Mouse (Mus musculus) erythroblast, adult 5-6 weeks (primary cell): ENCODE data around the gene Spo11. TPM values are rescaled to one million over a fixed set of nuclear protein-coding genes. Genes with fewer than 3 reads are reported as not detected.

Experiments
- ATAC-seq: replicated peaks from 2 replicates; pipeline ENCODE4 v1.8.0; 2016; ENCODE audit warnings: moderate number of reproducible peaks, mild to moderate bottlenecking, moderate TSS enrichment, inconsistent platforms; ENCODE audit not compliant: poor library complexity, low FRiP score, severe bottlenecking
- total RNA-seq, 2 experiments: library from RNA; stranded (forward) in 1 of 2; stranded (reverse) in 1 of 2; fragments of 150-400 nt in 1 of 2; fragments of 200-764, 138-1000 nt in 1 of 2; gene quantifications; 2 replicates each; pipeline versions ENCODE4 v1.2.3 to v1.2.4; 2015 to 2017; ENCODE audit warnings: low replicate concordance in 2 of 2

The Spo11 gene
- total RNA-seq, 2 experiments from 2014 or later, result not detected

DNA sequence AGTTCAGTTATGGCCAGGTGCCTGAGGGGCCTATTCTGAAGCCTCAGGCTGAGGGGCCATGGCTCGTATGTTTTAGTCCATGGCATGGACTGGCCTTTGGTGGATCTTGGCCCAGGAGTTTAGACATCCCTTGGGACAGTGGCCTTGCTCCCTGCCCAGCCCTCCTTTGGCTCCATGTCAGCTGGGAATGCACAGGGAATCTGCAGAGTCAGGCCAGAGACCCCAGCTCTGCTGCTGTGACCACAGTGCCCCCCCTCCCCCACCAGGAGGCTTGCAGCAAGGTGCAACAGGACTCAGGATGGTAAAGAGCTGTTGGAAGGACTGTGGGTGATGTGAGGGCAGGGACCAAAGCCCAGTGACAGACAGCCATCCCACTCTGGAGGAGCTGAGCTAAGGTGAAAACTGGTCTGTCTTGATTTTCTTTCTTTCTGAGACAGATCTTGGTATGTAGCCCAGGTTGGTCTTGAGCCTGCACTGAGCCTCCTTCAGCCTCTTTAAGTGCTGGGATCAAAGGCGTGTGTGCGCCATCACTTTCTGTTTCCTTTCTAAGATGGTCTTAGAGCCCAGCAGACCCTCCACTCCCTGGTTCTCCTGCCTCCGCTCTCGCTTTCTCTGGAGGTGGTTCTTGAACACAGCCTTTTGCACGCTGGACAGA is 49.8 kb downstream of the Spo11 start:
- no peak for ATAC-seq

DNA sequence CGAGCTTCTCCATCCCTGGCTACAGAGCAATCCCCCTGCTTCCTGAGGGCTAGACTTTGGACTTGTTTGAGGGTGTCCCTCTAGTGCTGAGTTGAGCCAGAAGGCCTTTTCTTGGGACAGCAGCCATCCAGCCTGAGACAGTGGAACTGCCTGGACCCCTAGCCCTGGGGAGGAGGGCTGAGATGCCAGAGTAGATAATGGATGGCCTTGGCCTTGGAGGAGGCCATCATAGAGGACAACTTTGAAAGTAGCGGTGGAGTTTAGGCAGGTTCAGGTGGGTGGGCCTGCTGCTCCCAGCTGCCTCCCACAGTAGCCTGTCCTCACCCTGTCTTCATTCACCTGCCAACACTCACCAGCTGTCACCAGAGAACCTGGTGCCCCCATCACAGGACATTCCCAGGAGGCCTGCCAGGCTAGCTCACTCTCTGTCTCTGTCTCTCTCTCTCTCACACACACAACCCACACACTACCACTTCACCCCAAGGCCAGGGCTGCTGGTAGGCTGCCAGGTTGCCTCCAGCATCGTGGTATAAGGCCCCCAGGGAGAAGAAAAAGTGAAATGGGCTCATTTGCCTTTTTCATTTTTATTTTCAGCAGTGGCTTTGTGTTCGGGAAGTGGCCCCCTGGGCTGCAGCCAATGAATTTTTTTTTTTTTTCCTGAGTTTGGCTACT is 50.5 kb downstream of the Spo11 start:
- ATAC-seq, result no peak

DNA sequence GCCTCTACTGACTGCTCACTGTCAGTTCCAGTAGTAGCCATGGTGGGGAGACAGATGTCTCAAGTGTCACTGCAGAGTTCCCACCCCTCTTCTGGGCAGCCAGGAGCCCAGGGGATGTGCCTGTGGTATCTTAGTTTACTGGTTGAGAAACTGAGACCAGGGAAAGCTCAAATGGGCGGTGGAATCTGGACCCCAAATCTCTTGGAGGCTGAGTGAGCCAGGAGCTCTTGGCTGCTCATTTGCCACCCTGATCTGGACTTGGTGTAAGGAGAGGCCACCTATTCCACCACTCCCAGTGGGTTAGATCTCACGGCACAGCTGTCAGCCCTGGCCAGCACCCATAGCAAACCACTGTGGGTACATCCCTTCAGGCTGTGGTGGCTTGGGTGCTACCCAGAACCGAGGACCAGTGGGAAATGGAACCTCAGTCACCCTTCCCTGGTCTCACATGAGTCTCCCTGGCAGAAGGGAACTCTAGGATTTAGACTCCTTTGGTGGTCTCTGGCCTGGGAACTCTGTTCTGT is 51.1 kb downstream of the Spo11 start:
- ATAC-seq, result no peak

DNA sequence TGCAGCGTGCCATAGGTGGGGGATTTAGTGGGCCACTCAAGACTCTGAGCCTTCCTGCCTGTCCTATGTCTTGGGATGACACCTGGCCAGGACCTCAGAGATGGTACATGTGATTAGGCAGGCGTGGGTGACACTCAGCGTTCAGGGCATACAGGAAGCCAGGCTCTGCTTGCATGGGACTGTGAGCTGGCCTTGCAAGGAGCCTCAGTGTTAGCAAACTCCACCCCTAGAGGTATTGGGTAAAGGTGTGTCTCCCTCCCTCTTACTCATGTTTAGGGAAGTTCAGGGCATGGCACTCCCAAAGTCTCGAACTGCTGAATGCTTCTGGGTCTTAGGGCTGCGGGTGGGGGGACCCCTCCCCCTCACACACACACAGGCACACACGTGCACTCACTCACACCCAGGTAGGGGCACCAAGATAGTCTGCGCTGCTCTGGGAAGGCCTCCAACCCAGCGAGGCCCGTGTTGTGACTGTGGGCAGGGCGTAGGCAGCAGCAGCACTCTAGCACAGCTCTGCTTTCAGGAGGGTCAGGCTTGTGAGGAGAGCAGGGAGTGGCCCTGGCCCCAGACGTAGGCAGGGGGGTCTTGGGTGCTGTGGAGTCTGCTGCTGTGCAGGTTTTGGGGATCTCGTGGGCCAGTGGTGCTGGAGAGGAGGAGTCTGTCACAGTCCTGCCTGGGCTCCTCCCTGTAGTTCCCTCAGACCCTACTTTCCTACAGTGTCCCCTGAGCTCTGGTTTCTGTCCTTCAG is 53.3 kb downstream of the Spo11 start:
- ATAC-seq, result no peak

DNA sequence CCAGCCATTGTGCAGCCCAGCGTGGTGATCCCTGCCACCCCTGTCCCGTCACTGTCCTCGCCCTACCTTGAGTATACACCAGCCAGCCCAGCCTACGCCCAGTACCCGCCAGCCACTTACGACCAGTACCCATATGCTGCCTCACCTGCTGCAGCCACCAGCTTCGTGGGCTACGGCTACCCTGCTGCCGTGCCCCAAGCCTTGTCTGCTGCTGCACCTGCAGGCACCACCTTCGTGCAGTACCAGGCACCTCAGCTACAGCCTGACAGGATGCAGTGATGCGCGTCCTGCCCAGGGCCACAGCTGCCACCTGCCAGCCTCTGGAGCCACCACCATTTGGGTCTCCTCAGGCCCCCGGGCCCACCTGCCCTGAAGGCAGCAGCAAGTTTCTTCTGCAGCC is 56.0 kb downstream of the Spo11 start:
- no peak for ATAC-seq

DNA sequence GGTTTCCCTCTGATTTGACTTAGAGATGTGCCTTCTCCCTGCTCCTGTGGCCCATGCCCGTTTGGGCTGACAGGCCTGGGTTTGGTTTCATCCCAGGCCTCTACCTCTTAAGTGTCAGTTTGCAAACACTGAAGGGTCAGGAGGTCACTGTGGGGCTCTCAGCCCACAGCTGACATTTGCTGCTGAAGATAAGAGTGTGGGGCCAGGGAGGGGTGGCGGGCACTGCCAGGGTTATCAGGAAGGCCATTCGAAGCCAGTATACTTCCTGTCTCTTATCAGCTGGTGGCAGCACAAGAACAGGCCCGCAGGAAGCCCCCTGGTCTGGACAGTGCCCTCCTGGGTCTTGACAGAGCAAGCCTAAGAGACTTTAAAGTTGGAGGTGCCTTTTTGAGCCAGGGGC is 57.5 kb downstream of the Spo11 start:
- ATAC-seq, result peak; percentile 32

DNA sequence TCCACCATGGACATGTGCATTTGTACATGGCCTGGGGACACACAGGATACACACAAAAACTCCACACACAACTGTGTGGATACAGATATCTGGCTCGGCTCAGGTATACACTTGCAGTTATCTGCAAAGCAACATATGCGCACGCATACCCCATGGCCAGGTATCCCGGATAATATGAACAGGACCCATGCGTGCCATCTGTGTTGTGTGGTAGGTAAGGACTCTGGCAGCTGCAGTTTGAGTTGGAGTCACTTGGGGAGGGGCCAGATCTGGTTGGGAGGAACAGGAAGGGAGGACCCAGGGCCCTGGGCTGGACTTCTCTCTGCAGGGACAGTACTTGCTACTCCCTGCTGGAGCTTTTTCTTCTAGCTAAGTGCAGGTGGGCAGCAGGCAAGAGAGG is 58.2 kb downstream of the Spo11 start:
- ATAC-seq, result no peak

DNA sequence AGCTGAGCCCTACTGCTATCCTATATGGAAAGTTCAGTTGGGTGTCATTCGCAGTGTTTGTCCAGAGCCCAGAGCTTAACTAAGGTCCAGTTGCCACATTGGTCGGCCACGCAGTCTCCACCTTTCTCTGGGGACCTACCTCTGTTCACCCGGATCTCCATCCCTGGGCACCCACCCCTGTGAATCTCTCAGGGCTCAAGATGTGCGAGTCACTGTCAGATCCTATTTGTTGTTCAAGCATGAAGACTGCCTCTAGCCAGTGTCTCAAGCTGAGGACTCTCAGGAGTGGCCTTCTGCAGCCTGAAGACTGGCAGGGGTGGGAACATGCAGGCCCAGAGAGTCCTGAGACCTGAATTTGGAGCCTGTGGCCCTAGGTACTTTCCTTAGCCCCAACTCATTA is 58.6 kb downstream of the Spo11 start:
- ATAC-seq, result no peak

DNA sequence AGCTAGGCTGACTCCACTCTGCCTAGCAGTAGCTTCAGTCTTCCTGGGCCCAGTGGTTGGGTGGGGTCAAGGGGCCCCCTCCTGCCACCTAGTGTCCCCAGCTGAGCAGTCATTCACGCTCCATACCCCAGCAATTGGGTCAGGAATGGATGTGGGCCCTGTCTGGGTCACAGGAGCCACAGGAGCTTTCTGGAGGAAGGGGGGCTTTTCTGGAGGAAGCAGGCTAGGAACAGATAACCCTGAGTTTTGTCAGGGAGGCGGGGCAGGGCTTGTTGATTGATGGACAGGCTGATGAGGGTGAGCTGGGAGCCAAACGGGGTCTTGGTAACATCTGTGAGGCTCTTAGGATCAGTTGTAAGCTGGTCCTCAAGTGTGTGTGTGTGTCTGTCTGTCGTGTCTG is 59.1 kb downstream of the Spo11 start:
- ATAC-seq, result no peak

DNA sequence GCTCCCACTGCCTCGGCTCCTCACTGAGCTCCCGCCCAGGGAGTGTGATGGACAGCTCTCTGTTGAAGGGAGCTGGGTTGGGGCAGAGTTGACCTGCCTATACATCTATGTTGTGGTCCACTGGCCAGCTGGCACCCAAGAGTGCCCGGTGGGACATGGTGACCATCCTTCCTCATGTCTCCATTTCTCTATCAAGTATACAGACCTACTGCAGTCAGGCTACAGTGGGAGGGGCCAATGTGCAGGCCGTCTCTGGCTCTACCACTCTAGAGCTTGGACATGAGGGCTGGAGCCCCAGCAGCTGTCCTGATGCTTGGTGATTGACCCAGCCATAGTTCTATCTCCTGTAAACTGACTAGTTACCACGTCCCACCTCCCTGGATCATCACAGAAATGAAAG is 59.8 kb downstream of the Spo11 start:
- ATAC-seq, result peak; percentile 12

DNA sequence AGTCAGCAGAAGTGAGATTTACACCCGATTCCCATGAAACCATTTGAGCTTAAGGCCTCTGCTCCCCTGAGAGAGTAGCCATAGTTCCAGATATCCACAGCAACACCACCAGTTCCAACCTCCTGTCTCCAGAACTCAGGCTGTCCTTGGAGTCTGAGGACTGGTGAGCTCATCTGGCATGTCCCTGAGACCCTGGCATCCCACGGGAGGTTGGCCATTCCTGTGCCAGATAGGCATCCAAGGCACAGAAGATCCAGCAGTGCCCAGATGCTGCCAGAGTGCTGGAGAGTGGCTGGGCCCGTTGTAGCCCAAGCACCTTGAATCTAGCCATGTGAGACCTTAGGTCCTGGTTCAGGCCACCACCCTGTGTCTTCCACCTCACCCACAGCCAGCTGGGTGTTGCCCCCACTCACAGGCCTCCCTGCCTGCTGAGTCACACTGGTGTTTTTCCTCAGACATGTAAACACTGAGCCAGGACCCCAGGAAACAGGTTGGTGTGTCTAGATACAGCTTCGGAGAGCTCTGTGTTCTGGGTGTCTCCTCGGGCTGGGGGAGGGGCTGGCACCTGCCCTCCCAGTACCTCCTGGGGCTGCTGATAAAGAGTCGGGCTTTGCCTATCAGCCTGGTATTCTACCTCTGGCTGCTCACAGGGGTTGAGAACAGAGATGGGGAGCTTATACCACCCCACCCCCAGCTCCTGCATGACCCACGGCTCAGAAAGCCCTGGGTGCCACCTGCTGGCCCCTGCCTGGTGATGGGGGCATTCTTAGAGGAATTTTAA is 60.5 kb downstream of the Spo11 start:
- ATAC-seq, result peak; percentile 51

DNA sequence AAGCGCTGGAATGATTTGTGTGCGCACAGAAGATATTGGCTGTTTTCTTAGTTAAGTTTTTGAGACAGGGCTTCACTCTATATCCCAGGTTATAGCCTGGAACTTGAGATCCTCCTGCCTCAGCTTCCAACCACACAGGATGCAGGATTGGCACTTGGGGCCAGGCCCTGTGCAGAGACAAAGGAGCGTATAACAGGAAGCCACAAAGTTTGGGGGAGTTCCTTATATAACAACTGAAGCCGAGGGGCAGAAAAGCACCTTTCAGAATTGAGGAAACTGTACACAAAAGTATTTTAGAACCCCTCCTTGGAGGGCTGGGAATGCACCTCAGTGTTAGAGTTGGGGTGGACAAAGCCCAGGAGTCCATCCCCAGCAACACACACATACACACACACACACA is 61.5 kb downstream of the Spo11 start:
- no peak for ATAC-seq

DNA sequence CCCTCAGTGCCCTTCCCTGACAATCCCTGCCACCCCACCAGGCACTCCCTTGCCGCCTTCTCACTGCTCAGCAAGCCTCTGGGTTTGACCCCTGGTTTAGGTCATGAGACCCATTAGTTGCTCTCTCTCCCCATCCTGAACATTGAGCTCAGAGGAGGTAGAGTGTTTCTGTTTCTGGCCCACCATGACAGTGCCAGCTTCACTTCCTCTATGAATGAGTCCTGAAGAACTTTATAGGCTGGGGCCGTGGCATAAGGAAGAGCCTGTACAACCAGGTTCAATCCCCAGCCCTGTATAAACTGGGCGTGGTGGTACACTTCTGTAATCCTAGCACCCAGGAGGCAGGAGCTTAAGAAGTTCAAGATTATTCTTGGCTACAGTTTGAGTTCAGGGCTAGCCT is 63.3 kb downstream of the Spo11 start:
- ATAC-seq, result no peak

DNA sequence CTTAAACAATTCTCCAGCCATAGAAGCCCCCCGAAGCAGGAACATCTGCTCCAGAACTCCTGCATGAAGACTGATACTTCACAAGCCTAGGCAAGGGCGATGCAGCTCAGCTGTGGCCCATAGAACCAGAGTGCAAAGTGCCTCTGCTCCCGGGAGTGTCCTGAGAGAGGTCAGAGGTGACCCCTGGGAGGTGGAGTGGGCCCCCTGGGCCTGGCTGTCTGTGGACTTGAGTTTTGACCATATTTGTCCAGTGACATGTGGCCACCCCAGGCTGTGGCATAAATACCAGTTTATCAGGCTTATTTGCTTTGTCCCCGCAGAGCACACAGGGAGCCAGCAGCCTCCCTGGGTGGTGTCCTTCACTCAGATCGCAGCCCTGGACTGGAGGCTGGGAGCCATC is 63.7 kb downstream of the Spo11 start:
- no peak for ATAC-seq

DNA sequence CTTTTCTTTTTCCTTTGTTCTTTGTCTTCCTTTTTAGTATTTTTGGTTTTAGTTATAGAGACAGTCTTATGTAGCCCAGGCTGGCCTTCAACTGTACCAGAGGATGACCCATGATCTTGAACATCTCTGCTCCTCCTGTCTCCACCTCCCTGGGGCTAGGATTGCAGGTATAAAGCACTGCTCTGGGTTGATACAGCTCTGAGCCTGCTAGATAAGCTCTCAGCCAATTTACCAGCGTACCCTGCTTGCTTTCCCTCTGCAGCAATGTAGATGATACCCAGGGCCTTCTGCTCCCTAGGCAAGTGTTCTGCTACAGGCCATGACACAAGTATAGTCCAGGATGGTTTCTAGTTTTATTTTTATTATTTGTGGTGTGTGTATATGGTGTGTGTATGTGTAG is 64.4 kb downstream of the Spo11 start:
- peak; percentile 23 for ATAC-seq

DNA sequence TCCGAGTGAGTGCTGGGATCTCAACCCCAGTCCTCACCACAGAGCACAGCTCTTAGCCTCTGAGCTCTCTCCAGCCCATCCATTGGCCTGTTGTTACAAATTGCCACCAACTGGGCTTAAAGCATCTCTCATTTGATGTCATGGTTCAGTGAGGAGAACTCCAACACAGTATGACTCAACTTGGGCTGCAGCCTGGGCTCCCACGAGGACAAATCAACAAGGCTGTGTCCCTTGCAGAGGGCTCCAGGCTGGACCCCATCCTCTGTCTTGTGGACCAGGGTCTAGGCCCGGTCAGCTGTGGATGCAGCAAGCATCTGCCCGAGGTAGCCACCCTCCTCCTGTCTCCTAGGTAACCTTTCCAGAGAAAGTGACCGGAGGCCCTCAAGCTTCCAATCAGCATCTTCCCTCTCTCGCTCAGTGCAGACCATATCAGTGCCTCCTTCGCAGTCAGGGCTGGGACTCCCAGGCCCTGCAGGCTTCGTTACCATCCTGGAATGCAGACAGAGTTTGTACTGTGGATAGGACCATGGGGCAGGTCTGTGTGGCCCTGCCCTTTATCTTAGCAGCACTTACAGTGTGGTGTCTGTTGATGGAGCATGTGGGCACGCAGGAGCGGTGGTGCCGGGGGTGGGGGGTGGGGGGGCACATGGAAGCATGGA is 65.1 kb downstream of the Spo11 start:
- ATAC-seq, result no peak
